Mouse (Mus musculus) heart, embryonic 12.5 days (tissue): ENCODE data around the gene Fam234b. TPM values are rescaled to one million over a fixed set of nuclear protein-coding genes. Genes with fewer than 3 reads are reported as not detected.

ENCODE experiments used
- ATAC-seq: fragments of 200-750 bp; cut with Nextera tagmentation; 2 replicates; pipeline ENCODE4 v1.8.0; 2017; ENCODE audit warnings: moderate TSS enrichment, moderate library complexity; ENCODE audit not compliant: insufficient number of reproducible peaks, low FRiP score
- H3K27ac ChIP-seq: fragments of 300-500 bp; sonication (generic); 2 replicates; pipeline ENCODE4 v1.5.1; 2016; ENCODE audit warnings: mild to moderate bottlenecking, moderate library complexity; ENCODE audit not compliant: poor library complexity, severe bottlenecking
- H3K27me3 ChIP-seq: fragments of 300-500 bp; sonication (generic); replicated peaks from 2 replicates; pipeline ENCODE4 v1.6.1; 2016; ENCODE audit warnings: mild to moderate bottlenecking, moderate library complexity
- H3K36me3 ChIP-seq: fragments of 300-500 bp; sonication (generic); 2 replicates; pipeline ENCODE4 v1.6.1; 2016; ENCODE audit warnings: mild to moderate bottlenecking, moderate library complexity
- H3K4me1 ChIP-seq: fragments of 300-500 bp; sonication (generic); replicated peaks from 2 replicates; pipeline ENCODE4 v1.6.1; 2016; ENCODE audit warnings: mild to moderate bottlenecking
- H3K4me2 ChIP-seq: fragments of 300-500 bp; sonication (generic); 2 replicates; pipeline ENCODE4 v1.6.1; 2016; ENCODE audit warnings: mild to moderate bottlenecking, moderate library complexity
- H3K4me3 ChIP-seq: fragments of 300-500 bp; sonication (generic); 2 replicates; pipeline ENCODE4 v1.5.1; 2016; ENCODE audit warnings: mild to moderate bottlenecking
- H3K9ac ChIP-seq: fragments of 300-500 bp; sonication (generic); 2 replicates; pipeline ENCODE4 v1.6.1; 2016; ENCODE audit warnings: mild to moderate bottlenecking, moderate library complexity
- H3K9me3 ChIP-seq: fragments of 300-500 bp; sonication (generic); replicated peaks from 2 replicates; pipeline ENCODE4 v1.6.1; 2016; ENCODE audit warnings: mild to moderate bottlenecking, moderate library complexity
- WGBS: fragments of 180-500 bp; shearing (Covaris S2); methylation state at CpG from one replicate; pipeline ENCODE4 v1.1.7; 2016; 5-methylcytosine and 5-hydroxymethylcytosine counted together
- polyA plus RNA-seq: library from polyadenylated mRNA; unstranded; fragments of >200 nt; fragmentation: Nextera tagmentation; extraction: Ambion mirVana; gene quantifications from 2 replicates; pipeline ENCODE4 v1.2.1, GENCODE M21; 2016

The Fam234b gene
- polyA plus RNA-seq, 1 experiment from 2014 or later: 10.7 TPM

DNA sequence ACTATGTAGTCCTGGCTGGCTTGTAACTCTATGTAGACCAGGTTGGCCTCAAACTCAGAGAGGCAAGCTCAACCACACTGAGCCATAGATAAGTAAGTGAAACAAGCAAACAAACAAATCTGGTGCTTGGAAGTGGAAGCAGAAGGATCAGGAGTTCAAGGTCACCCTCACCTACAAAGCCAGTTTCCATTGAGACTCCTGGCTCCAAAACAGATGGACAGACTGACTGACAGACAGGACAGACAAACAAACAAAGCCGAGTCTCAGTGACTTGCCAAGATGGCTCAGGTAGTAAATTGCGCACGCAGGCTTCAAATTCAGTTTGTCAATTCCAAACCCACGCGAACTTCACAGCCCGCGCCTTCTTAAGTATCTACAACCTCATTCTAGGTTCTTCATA lies 331 bp upstream of the Fam234b start:
- 0 out of 2 replicates have a peak, but pooled peaks cover 5% of the 10 kb centered on the region for H3K27me3 ChIP-seq
- WGBS: 19% methylated on average over 7 of the region's 7 CpGs
- peak overlapping the region; percentile 85 for H3K9ac ChIP-seq
- H3K4me2 ChIP-seq: peak overlapping the region; percentile 88
- no peak for ATAC-seq
- H3K27ac ChIP-seq: no peak overlapping the region
- peak overlapping the region; percentile 80 for H3K4me3 ChIP-seq
- H3K9me3 ChIP-seq: 0 out of 2 replicates have a peak, but pooled peaks cover under 1% of the 10 kb centered on the region
- H3K36me3 ChIP-seq: no peaks in the 10 kb centered on the region
- H3K4me1 ChIP-seq: peaks cover 27% of the 10 kb centered on the region; the same call in 1 of the 2 replicates

DNA sequence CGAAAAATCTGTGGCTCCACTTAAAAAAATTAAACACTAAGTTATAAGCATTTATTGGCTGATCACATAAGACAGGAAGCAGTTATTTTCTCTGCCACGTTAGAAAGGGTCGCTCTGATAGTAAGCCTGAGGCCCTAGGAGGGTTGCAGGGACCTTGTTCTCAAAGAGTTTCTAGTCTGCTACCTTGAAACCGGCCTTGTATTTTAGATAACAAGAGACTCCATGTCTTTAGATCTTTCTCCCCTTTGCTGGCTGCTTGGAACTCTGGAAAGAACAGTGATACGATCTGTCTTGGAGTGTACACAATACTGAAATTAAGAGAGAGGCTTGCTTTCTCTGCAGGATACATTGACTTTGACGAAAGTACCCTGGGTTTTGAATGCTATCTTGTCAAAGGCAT lies 949 bp downstream of the Fam234b start:
- no peak for ATAC-seq
- H3K4me3 ChIP-seq: peak overlapping the region; percentile 80; the same call in 1 of the 2 replicates
- peak overlapping the region; percentile 88 for H3K4me2 ChIP-seq
- 46% methylated on average over 6 of the region's 6 CpGs for WGBS
- no peak overlapping the region for H3K27ac ChIP-seq
- no peaks in the 10 kb centered on the region for H3K36me3 ChIP-seq
- 0 out of 2 replicates have a peak, but pooled peaks cover 5% of the 10 kb centered on the region for H3K27me3 ChIP-seq
- H3K4me1 ChIP-seq: peaks cover 17% of the 10 kb centered on the region
- no peak overlapping the region for H3K9ac ChIP-seq
- 0 out of 2 replicates have a peak, but pooled peaks cover 4% of the 10 kb centered on the region for H3K9me3 ChIP-seq

DNA sequence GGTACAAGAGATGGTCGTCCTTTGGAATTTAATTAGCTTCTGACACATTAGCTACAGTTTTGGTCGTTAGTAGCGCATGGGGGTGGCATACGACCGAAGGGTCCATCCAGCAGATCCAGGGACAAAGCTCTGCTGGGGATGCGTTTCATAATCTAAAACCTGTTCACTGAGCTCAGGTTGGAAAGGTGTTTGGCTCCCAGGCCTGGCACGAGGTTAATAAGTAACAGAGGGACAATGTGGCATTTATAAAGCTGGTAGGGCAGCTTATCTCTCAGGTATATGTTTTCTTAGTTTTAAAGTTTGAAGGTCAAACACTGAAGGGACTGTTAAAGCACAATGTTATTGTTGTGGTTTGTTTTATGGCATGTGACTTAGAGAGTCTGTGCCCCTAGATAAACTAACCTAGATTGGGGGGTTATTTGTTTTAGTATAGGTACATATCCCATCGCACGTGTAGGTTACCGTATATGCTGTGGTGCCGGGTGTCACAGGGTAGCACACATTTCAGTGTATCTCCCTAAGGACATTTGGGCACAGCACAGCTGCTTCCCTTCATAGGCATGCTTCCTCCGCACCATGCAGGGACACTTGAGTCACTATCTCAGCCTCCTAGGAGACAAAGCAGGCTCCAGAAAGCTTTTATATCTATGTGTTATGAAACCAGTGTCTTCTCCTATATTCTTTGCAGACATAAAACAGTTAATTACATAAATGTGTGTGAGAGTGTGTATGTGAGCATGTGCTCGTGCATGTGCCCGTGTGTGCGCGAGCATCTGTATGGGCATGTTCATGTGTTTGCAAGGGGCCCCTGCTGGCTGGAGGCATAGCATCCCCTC lies 2.6 kb downstream of the Fam234b start:
- Histone ChIP-seq H3K9ac (no peak overlapping the region), H3K4me1 (peaks cover 9% of the 10 kb centered on the region), H3K27me3 (0 out of 2 replicates have a peak, but pooled peaks cover 5% of the 10 kb centered on the region), H3K9me3 (0 out of 2 replicates have a peak, but pooled peaks cover 4% of the 10 kb centered on the region), H3K27ac (no peak overlapping the region), H3K4me2 (no peak overlapping the region), H3K36me3 (no peaks in the 10 kb centered on the region), H3K4me3 (no peak overlapping the region)
- no peak for ATAC-seq
- WGBS: 87% methylated on average over 16 of the region's 16 CpGs

DNA sequence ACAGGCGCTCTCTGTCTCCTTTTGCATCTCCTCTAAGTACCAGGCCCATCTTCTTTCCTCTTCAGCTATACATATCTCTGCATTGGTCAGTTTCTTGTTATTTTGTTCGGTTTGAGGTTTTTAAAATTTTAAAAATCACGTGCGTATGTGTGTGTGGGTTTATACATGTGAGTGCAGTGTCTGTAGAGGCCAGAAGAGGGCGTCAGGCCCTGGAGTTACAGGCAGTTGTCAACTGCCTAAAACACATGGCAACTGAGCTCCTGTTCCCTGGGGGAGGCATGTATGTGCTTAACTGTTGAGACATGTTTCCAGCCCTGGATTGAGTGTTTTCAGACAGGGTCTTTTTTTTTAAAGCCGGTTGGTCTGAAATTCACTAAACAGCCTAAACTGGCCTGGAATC lies 4.9 kb downstream of the Fam234b start:
- H3K36me3 ChIP-seq: no peaks in the 10 kb centered on the region
- no peak overlapping the region for H3K4me2 ChIP-seq
- no peak overlapping the region for H3K9ac ChIP-seq
- H3K27me3 ChIP-seq: 0 out of 2 replicates have a peak, but pooled peaks cover 5% of the 10 kb centered on the region
- no peak overlapping the region for H3K4me3 ChIP-seq
- ATAC-seq: no peak
- H3K27ac ChIP-seq: no peak overlapping the region
- 0 out of 2 replicates have a peak, but pooled peaks cover 4% of the 10 kb centered on the region for H3K9me3 ChIP-seq
- WGBS: 87% methylated on average over 6 of the region's 6 CpGs
- H3K4me1 ChIP-seq: peaks cover 6% of the 10 kb centered on the region

DNA sequence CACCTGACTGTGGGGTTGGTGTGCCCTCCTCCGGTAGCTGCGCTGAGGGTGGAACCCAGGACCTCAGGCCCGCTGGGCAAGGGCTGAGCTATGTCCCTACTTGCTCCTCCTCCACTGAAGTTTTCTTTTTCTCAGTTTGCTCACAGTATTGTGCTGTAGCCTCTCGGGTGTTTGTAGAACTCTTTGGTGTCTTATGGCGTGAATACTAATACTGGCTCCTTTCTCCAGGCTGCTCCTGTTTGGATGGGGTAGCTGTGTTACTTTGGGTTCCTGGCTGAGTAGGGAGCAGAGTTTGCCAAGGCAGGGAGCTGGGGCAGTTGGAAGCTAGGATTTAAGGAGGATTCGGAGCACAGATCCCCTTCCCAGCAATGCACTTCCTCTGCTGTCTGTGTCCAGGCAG lies 6.0 kb downstream of the Fam234b start:
- Histone ChIP-seq H3K9me3 (0 out of 2 replicates have a peak, but pooled peaks cover 4% of the 10 kb centered on the region), H3K36me3 (no peaks in the 10 kb centered on the region), H3K27me3 (0 out of 2 replicates have a peak, but pooled peaks cover 5% of the 10 kb centered on the region), H3K4me3 (no peak overlapping the region), H3K4me1 (peaks cover 1% of the 10 kb centered on the region; the same call in 1 of the 2 replicates), H3K27ac (no peak overlapping the region), H3K9ac (no peak overlapping the region), H3K4me2 (no peak overlapping the region)
- WGBS: 63% methylated on average over 6 of the region's 6 CpGs
- ATAC-seq: no peak

DNA sequence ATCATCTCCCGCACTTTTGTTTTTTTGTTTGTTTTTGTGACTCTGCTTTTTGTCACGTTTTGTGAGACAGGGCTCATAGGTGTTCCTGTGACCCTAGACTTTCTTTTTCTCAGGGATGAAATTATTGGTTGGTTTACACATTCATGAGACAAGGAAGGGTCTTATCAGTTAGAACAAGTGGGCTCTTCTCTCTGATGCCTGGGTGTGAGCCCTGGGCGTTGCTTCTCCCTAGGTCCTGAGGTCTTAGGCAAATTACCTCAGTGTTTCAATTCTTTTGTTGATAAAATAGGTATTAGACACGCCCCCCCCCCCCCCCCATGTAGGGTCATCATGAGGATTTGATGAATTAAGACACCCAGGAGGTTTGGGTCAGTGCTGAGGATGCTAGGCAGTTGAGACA lies 7.1 kb downstream of the Fam234b start:
- Histone ChIP-seq H3K36me3 (peaks cover 3% of the 10 kb centered on the region; the same call in 1 of the 2 replicates), H3K9me3 (0 out of 2 replicates have a peak, but pooled peaks cover 4% of the 10 kb centered on the region), H3K4me1 (no peaks in the 10 kb centered on the region; the same call in 1 of the 2 replicates), H3K4me2 (no peak overlapping the region), H3K27me3 (peaks cover 6% of the 10 kb centered on the region; the same call in 1 of the 2 replicates), H3K27ac (no peak overlapping the region), H3K4me3 (no peak overlapping the region), H3K9ac (no peak overlapping the region)
- no peak for ATAC-seq
- WGBS: 61% methylated on average over 4 of the region's 4 CpGs

DNA sequence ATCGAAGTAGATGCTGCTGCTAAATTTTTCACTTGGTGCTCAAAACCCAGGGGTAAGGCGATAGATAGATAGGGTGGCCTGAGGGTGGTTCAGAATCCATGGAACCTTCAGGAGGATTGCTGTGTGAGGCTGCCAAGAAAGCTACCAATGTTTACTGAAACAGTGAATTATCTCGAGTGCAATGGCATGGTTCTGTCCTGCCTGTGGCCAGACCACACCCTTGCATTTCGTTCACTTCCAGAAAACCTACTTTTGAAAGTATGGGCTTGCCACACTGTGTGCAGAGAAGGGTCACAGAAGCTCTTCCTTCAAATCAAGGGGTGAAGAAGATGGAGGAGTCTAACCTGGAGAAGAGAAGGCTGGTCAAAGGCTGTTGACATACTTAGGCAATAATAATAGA lies 8.0 kb downstream of the Fam234b start:
- WGBS: 81% methylated on average over 4 of the region's 4 CpGs
- Histone ChIP-seq H3K4me1 (no peaks in the 10 kb centered on the region; the same call in 1 of the 2 replicates), H3K9me3 (0 out of 2 replicates have a peak, but pooled peaks cover 4% of the 10 kb centered on the region), H3K36me3 (peaks cover 3% of the 10 kb centered on the region; the same call in 1 of the 2 replicates), H3K27me3 (peaks cover 6% of the 10 kb centered on the region; the same call in 1 of the 2 replicates), H3K4me3 (no peak overlapping the region), H3K9ac (no peak overlapping the region), H3K27ac (no peak overlapping the region), H3K4me2 (no peak overlapping the region)
- ATAC-seq: 0 out of 2 replicates have a peak, but pooled peaks have one; percentile 64

DNA sequence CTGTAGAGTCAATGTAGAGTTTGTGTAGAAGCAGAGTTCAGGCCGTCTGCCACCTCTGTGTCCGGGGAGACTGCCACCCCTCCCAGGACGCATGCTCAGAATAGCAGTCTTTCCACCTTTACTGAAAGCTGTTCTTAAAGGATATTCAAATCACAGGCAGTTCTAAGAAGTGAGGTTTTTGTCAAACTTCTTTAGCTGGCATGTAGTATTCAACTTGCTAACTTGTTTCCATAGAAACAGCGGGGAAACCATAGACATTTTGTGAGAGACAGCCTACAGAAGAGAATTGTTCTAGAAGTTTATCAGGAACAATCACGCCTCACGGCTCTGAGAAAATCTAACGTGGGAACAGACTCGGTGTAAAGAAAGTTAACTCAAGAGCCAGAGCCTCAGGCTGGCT lies 9.1 kb downstream of the Fam234b start:
- H3K4me3 ChIP-seq: no peak overlapping the region
- H3K9ac ChIP-seq: no peak overlapping the region
- 0 out of 2 replicates have a peak, but pooled peaks cover 4% of the 10 kb centered on the region for H3K9me3 ChIP-seq
- H3K27ac ChIP-seq: no peak overlapping the region
- no peak for ATAC-seq
- WGBS: 71% methylated on average over 8 of the region's 8 CpGs
- H3K27me3 ChIP-seq: peaks cover 4% of the 10 kb centered on the region; the same call in 1 of the 2 replicates
- no peak overlapping the region for H3K4me2 ChIP-seq
- peaks cover 3% of the 10 kb centered on the region; the same call in 1 of the 2 replicates for H3K36me3 ChIP-seq
- H3K4me1 ChIP-seq: no peaks in the 10 kb centered on the region; the same call in 1 of the 2 replicates

DNA sequence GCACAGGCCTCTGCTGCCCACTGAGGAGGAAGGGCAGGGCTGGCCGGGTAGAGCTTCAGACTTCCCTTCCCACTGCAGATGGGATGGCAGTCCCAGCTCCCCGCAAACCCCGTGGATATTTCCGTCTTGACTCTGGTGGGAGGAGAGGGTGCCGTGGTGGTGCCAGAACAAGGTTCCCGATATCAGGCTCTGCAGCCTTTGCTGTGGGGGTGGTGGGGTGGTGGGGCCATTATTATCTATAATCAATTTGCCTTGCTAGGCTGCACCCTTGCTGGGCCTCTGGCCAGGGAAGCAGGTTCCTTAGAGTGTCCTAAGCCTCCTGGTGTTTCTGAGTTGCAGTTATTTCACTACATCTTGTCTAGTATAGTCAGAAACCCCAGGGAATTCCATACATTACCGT lies 13.4 kb downstream of the Fam234b start:
- no peak overlapping the region for H3K9ac ChIP-seq
- peaks cover 28% of the 10 kb centered on the region for H3K27me3 ChIP-seq
- WGBS: 65% methylated on average over 7 of the region's 7 CpGs
- H3K4me1 ChIP-seq: no peaks in the 10 kb centered on the region
- H3K4me2 ChIP-seq: no peak overlapping the region
- H3K36me3 ChIP-seq: peaks cover 3% of the 10 kb centered on the region; the same call in 1 of the 2 replicates
- H3K27ac ChIP-seq: no peak overlapping the region
- no peak for ATAC-seq
- H3K9me3 ChIP-seq: no peaks in the 10 kb centered on the region
- H3K4me3 ChIP-seq: no peak overlapping the region

DNA sequence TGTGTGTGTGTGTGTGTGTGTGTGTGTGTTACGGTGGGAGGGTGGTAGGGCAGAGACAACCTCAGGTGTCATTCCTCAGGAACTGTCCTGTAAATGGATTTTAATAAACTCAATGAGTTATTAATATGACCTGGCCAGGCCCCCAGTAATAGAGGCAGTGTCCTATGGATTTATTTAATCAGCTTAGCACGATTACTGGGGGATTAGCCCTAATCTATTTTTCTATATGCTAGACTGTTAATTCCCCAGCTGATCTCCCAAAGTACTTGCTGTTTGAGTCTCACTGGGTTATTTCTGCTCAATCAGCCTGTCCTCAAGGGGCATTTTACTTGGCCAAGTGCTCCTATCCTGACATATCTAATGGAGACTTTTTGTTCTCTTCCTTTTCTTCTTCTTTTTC lies 14.9 kb downstream of the Fam234b start:
- WGBS: 78% methylated on average over 1 of the region's 2 CpGs
- Histone ChIP-seq H3K36me3 (peaks cover 3% of the 10 kb centered on the region; the same call in 1 of the 2 replicates), H3K4me2 (no peak overlapping the region), H3K27me3 (peaks cover 28% of the 10 kb centered on the region), H3K4me1 (no peaks in the 10 kb centered on the region), H3K9me3 (no peaks in the 10 kb centered on the region), H3K9ac (no peak overlapping the region), H3K4me3 (no peak overlapping the region), H3K27ac (no peak overlapping the region)
- ATAC-seq: no peak

DNA sequence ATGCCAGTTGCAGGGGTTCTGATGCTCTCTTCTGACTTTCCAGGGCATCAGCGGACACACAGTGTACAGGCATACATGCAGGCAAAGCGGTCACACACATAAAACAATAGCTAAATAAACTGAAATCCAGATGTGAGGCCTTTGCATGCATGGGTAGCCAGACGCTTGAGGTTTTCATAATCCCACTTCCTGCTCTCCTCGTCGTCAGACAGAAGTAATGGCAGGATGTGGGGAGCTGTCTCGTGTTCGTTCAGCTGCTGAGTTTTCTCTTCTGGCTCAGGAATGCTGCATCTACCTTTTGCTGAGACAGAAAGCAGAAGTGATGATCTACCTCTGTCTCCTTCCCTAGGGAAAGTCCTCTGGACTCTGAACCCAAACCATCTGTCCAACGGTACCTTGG lies 20.6 kb downstream of the Fam234b start:
- H3K9me3 ChIP-seq: no peaks in the 10 kb centered on the region
- 0 out of 2 replicates have a peak, but pooled peaks cover 2% of the 10 kb centered on the region for H3K36me3 ChIP-seq
- H3K9ac ChIP-seq: no peak overlapping the region
- peaks cover under 1% of the 10 kb centered on the region; the same call in 1 of the 2 replicates for H3K4me1 ChIP-seq
- H3K4me2 ChIP-seq: no peak overlapping the region
- ATAC-seq: no peak
- no peak overlapping the region for H3K27ac ChIP-seq
- 72% methylated on average over 8 of the region's 8 CpGs for WGBS
- H3K27me3 ChIP-seq: peaks cover 55% of the 10 kb centered on the region
- no peak overlapping the region for H3K4me3 ChIP-seq
